ENCODE assay signal across 2 mouse cellular contexts in the genomic region with DNA sequence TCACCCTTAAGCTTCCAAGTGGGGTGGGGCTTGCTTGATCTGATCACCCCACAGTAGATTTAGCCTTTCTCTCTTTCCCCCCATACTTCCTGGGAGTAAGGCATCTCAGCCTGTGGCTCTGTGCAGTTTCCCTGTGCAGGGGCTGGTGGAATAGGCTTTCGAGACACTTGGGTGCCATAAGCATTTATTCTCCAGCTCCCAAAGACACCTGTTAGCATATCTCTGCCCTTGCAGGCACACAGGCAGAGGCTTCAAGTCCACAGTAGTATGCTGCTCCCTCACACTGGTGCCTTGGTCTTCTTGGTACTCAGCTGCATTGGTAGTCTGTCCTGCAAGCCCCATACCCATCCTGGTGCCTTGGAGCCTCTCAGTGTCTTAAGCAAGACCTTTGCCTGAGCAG.
TF ChIP-seq lines count a peak whose summit lies in the region.

No protein-coding gene starts in this region.

TF ChIP-seq in CH12.LX, 34 proteins besides CTCF, POLR2A, EP300 and RAD21 (continued from another document):
- TF ChIP-seq USF2 (conservative IDR thresholded peaks at IDR 0.05; ENCODE audit: low read depth, low read length), result no peak
- no peak for TF ChIP-seq TCF12 (IDR thresholded peaks at IDR 0.05; ENCODE audit: low read depth, low read length)
- TF ChIP-seq CHD2 (IDR thresholded peaks at IDR 0.05; ENCODE audit: low read length), result no peak
- TF ChIP-seq IRF4 (IDR thresholded peaks at IDR 0.05; ENCODE audit: low read depth, low read length), result no peak
- no peak for TF ChIP-seq PAX5 (IDR thresholded peaks at IDR 0.05; ENCODE audit: low read length)
- TF ChIP-seq E2F4 (IDR thresholded peaks at IDR 0.05; ENCODE audit: insufficient replicate concordance, low read depth, low read length), result no peak
- no peak for TF ChIP-seq GABPA (IDR thresholded peaks at IDR 0.05; ENCODE audit: insufficient replicate concordance, low read depth, low read length)
- TF ChIP-seq RCOR1 (conservative IDR thresholded peaks at IDR 0.05; ENCODE audit: low read depth, low read length), result no peak

TF ChIP-seq in myocyte, 11 proteins besides CTCF, POLR2A, EP300 and RAD21 (continued from another document):
- TF ChIP-seq TCF3 (IDR thresholded peaks at IDR 0.05; ENCODE audit: insufficient read length, low read depth) (no peak), CEBPB (IDR thresholded peaks at IDR 0.05; ENCODE audit: insufficient read depth, poor library complexity, severe bottlenecking) (no peak), E2F4 (IDR thresholded peaks at IDR 0.05; ENCODE audit: insufficient read depth) (no peak)
